Mouse (Mus musculus): Measurements from ENCODE around the gene Trim40. TPM values are rescaled to one million over a fixed set of nuclear protein-coding genes. Genes with fewer than 3 reads are reported as not detected.

The Trim40 gene
- polyA plus RNA-seq, 1 experiment from 2014 or later: not detected

- no peak overlapping the region for H3K27ac ChIP-seq (ENCODE audit: low read length)
- no peak for ATAC-seq
- no peak overlapping the region for H3K9ac ChIP-seq (ENCODE audit: low read depth, low read length)
- H3K4me3 ChIP-seq (ENCODE audit: low read depth, low read length): no peak overlapping the region
- 54% methylated on average over 15 of the region's 15 CpGs for WGBS
- H3K4me1 ChIP-seq (ENCODE audit: control insufficient read depth, insufficient read depth, low read length): no peaks in the 10 kb centered on the region
- H3K4me2 ChIP-seq (ENCODE audit: low read length): no peak overlapping the region
- no peaks in the 10 kb centered on the region for H3K36me3 ChIP-seq (ENCODE audit: control insufficient read depth, insufficient read depth, low read length)
- no peaks in the 10 kb centered on the region for H3K27me3 ChIP-seq (ENCODE audit: control insufficient read depth, insufficient read depth, low read depth, low read length)
- H3K9me3 ChIP-seq (replicated peaks; ENCODE audit: control insufficient read depth, low read length, poor library complexity, severe bottlenecking): no peaks in the 10 kb centered on the region
These were observed 30.3 kb upstream of the Trim40 start for GRCm38 (mm10) chr17:36920239-36920638.

- Histone ChIP-seq H3K4me1 (ENCODE audit: control insufficient read depth, insufficient read depth, low read length) (no peaks in the 10 kb centered on the region), H3K4me3 (ENCODE audit: low read depth, low read length) (no peak overlapping the region), H3K4me2 (ENCODE audit: low read length) (no peak overlapping the region), H3K27me3 (ENCODE audit: control insufficient read depth, insufficient read depth, low read depth, low read length) (no peaks in the 10 kb centered on the region), H3K36me3 (ENCODE audit: control insufficient read depth, insufficient read depth, low read length) (no peaks in the 10 kb centered on the region), H3K9me3 (replicated peaks; ENCODE audit: control insufficient read depth, low read length, poor library complexity, severe bottlenecking) (no peaks in the 10 kb centered on the region), H3K9ac (ENCODE audit: low read depth, low read length) (no peak overlapping the region), H3K27ac (ENCODE audit: low read length) (no peak overlapping the region)
- no peak for ATAC-seq
- 15% methylated on average over 9 of the region's 9 CpGs for WGBS
These were observed 25.2 kb upstream of the Trim40 start for GRCm38 (mm10) chr17:36915076-36915475.

GRCm38 (mm10) chr17:36914108-36914507 is 24.2 kb upstream of the Trim40 start:
- H3K4me1 ChIP-seq (ENCODE audit: control insufficient read depth, insufficient read depth, low read length): no peaks in the 10 kb centered on the region
- H3K9me3 ChIP-seq (replicated peaks; ENCODE audit: control insufficient read depth, low read length, poor library complexity, severe bottlenecking): no peaks in the 10 kb centered on the region
- no peak overlapping the region for H3K27ac ChIP-seq (ENCODE audit: low read length)
- WGBS: 12% methylated on average over 2 of the region's 2 CpGs
- no peak overlapping the region for H3K9ac ChIP-seq (ENCODE audit: low read depth, low read length)
- H3K27me3 ChIP-seq (ENCODE audit: control insufficient read depth, insufficient read depth, low read depth, low read length): no peaks in the 10 kb centered on the region
- no peak overlapping the region for H3K4me2 ChIP-seq (ENCODE audit: low read length)
- H3K4me3 ChIP-seq (ENCODE audit: low read depth, low read length): no peak overlapping the region
- no peaks in the 10 kb centered on the region for H3K36me3 ChIP-seq (ENCODE audit: control insufficient read depth, insufficient read depth, low read length)
- no peak for ATAC-seq

GRCm38 (mm10) chr17:36912031-36912430 is 22.1 kb upstream of the Trim40 start:
- Histone ChIP-seq H3K36me3 (ENCODE audit: control insufficient read depth, insufficient read depth, low read length) (no peaks in the 10 kb centered on the region), H3K4me2 (ENCODE audit: low read length) (no peak overlapping the region), H3K9me3 (replicated peaks; ENCODE audit: control insufficient read depth, low read length, poor library complexity, severe bottlenecking) (no peaks in the 10 kb centered on the region), H3K9ac (ENCODE audit: low read depth, low read length) (no peak overlapping the region), H3K4me1 (ENCODE audit: control insufficient read depth, insufficient read depth, low read length) (no peaks in the 10 kb centered on the region), H3K27ac (ENCODE audit: low read length) (no peak overlapping the region), H3K27me3 (ENCODE audit: control insufficient read depth, insufficient read depth, low read depth, low read length) (no peaks in the 10 kb centered on the region), H3K4me3 (ENCODE audit: low read depth, low read length) (no peak overlapping the region)
- WGBS: 65% methylated on average over 2 of the region's 2 CpGs
- ATAC-seq: no peak

GRCm38 (mm10) chr17:36909802-36910201 is 19.9 kb upstream of the Trim40 start:
- H3K4me3 ChIP-seq (ENCODE audit: low read depth, low read length): no peak overlapping the region
- no peaks in the 10 kb centered on the region for H3K4me1 ChIP-seq (ENCODE audit: control insufficient read depth, insufficient read depth, low read length)
- no peak for ATAC-seq
- H3K27ac ChIP-seq (ENCODE audit: low read length): no peak overlapping the region
- WGBS: 57% methylated on average over 4 of the region's 4 CpGs
- no peak overlapping the region for H3K4me2 ChIP-seq (ENCODE audit: low read length)
- no peaks in the 10 kb centered on the region for H3K36me3 ChIP-seq (ENCODE audit: control insufficient read depth, insufficient read depth, low read length)
- no peaks in the 10 kb centered on the region for H3K9me3 ChIP-seq (replicated peaks; ENCODE audit: control insufficient read depth, low read length, poor library complexity, severe bottlenecking)
- no peaks in the 10 kb centered on the region for H3K27me3 ChIP-seq (ENCODE audit: control insufficient read depth, insufficient read depth, low read depth, low read length)
- H3K9ac ChIP-seq (ENCODE audit: low read depth, low read length): no peak overlapping the region

- Histone ChIP-seq H3K9me3 (replicated peaks; ENCODE audit: control insufficient read depth, low read length, poor library complexity, severe bottlenecking) (no peaks in the 10 kb centered on the region), H3K9ac (ENCODE audit: low read depth, low read length) (no peak overlapping the region), H3K27ac (ENCODE audit: low read length) (no peak overlapping the region), H3K36me3 (ENCODE audit: control insufficient read depth, insufficient read depth, low read length) (no peaks in the 10 kb centered on the region), H3K27me3 (ENCODE audit: control insufficient read depth, insufficient read depth, low read depth, low read length) (no peaks in the 10 kb centered on the region), H3K4me2 (ENCODE audit: low read length) (no peak overlapping the region), H3K4me3 (ENCODE audit: low read depth, low read length) (no peak overlapping the region), H3K4me1 (ENCODE audit: control insufficient read depth, insufficient read depth, low read length) (no peaks in the 10 kb centered on the region)
- 68% methylated on average over 1 of the region's 1 CpGs for WGBS
- no peak for ATAC-seq
These were observed 18.3 kb upstream of the Trim40 start for GRCm38 (mm10) chr17:36908235-36908634.

- no peak overlapping the region for H3K9ac ChIP-seq (ENCODE audit: low read depth, low read length)
- no peak overlapping the region for H3K27ac ChIP-seq (ENCODE audit: low read length)
- H3K4me3 ChIP-seq (ENCODE audit: low read depth, low read length): no peak overlapping the region
- no peaks in the 10 kb centered on the region for H3K27me3 ChIP-seq (ENCODE audit: control insufficient read depth, insufficient read depth, low read depth, low read length)
- no peak overlapping the region for H3K4me2 ChIP-seq (ENCODE audit: low read length)
- H3K9me3 ChIP-seq (replicated peaks; ENCODE audit: control insufficient read depth, low read length, poor library complexity, severe bottlenecking): no peaks in the 10 kb centered on the region
- H3K4me1 ChIP-seq (ENCODE audit: control insufficient read depth, insufficient read depth, low read length): no peaks in the 10 kb centered on the region
- 77% methylated on average over 3 of the region's 3 CpGs for WGBS
- no peaks in the 10 kb centered on the region for H3K36me3 ChIP-seq (ENCODE audit: control insufficient read depth, insufficient read depth, low read length)
- ATAC-seq: no peak
These were observed 13.7 kb upstream of the Trim40 start for GRCm38 (mm10) chr17:36903651-36904050.

- no peak overlapping the region for H3K9ac ChIP-seq (ENCODE audit: low read depth, low read length)
- ATAC-seq: no peak
- H3K4me2 ChIP-seq (ENCODE audit: low read length): no peak overlapping the region
- no peak overlapping the region for H3K27ac ChIP-seq (ENCODE audit: low read length)
- H3K4me1 ChIP-seq (ENCODE audit: control insufficient read depth, insufficient read depth, low read length): no peaks in the 10 kb centered on the region
- no peaks in the 10 kb centered on the region for H3K27me3 ChIP-seq (ENCODE audit: control insufficient read depth, insufficient read depth, low read depth, low read length)
- 30% methylated on average over 1 of the region's 1 CpGs for WGBS
- no peaks in the 10 kb centered on the region for H3K36me3 ChIP-seq (ENCODE audit: control insufficient read depth, insufficient read depth, low read length)
- no peak overlapping the region for H3K4me3 ChIP-seq (ENCODE audit: low read depth, low read length)
- H3K9me3 ChIP-seq (replicated peaks; ENCODE audit: control insufficient read depth, low read length, poor library complexity, severe bottlenecking): no peaks in the 10 kb centered on the region
These were observed 10.8 kb upstream of the Trim40 start for GRCm38 (mm10) chr17:36900691-36901090.

- Histone ChIP-seq H3K4me3 (ENCODE audit: low read depth, low read length) (no peak overlapping the region), H3K27ac (ENCODE audit: low read length) (no peak overlapping the region), H3K4me1 (ENCODE audit: control insufficient read depth, insufficient read depth, low read length) (no peaks in the 10 kb centered on the region), H3K9me3 (replicated peaks; ENCODE audit: control insufficient read depth, low read length, poor library complexity, severe bottlenecking) (no peaks in the 10 kb centered on the region), H3K9ac (ENCODE audit: low read depth, low read length) (no peak overlapping the region), H3K4me2 (ENCODE audit: low read length) (no peak overlapping the region), H3K36me3 (ENCODE audit: control insufficient read depth, insufficient read depth, low read length) (no peaks in the 10 kb centered on the region), H3K27me3 (ENCODE audit: control insufficient read depth, insufficient read depth, low read depth, low read length) (no peaks in the 10 kb centered on the region)
- no peak for ATAC-seq
- WGBS: 92% methylated on average over 5 of the region's 5 CpGs
These were observed 10.1 kb upstream of the Trim40 start for GRCm38 (mm10) chr17:36900001-36900400.

- Histone ChIP-seq H3K9me3 (replicated peaks; ENCODE audit: control insufficient read depth, low read length, poor library complexity, severe bottlenecking) (no peaks in the 10 kb centered on the region), H3K4me3 (ENCODE audit: low read depth, low read length) (no peak overlapping the region), H3K4me1 (ENCODE audit: control insufficient read depth, insufficient read depth, low read length) (no peaks in the 10 kb centered on the region), H3K27me3 (ENCODE audit: control insufficient read depth, insufficient read depth, low read depth, low read length) (no peaks in the 10 kb centered on the region), H3K27ac (ENCODE audit: low read length) (no peak overlapping the region), H3K36me3 (ENCODE audit: control insufficient read depth, insufficient read depth, low read length) (no peaks in the 10 kb centered on the region), H3K4me2 (ENCODE audit: low read length) (no peak overlapping the region), H3K9ac (ENCODE audit: low read depth, low read length) (no peak overlapping the region)
- 87% methylated on average over 4 of the region's 4 CpGs for WGBS
- no peak for ATAC-seq
These were observed 9.5 kb upstream of the Trim40 start for GRCm38 (mm10) chr17:36899376-36899775.

Measured in midbrain, embryonic 16.5 days (tissue).